Mouse (Mus musculus): Measurements from ENCODE around the gene Ier5. TPM values are rescaled to one million over a fixed set of nuclear protein-coding genes. Genes with fewer than 3 reads are reported as not detected.

The Ier5 gene
- polyA plus RNA-seq, 1 experiment from 2014 or later = 7.3 TPM

DNA sequence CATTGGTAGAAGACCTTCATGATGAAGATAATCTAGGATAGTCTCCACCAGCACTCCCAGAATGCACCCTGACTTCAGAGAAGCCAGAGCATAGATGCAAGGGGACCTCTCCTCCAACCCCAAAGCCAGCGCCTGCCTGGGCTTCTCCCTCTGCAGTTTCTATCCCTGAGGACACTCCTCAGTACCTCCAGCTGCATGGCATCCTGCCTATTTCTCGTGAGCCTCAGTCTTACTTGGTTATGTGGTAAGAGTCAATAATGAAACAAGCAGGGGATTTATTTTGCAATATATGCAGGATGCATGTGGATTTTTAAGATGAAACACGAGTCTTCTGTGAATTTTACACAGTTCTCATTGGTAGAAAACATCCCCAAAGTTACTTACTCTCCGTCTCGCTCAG lies 33.2 kb downstream of the Ier5 start:
- H3K36me3 ChIP-seq (ENCODE audit: control insufficient read depth, insufficient read depth, low read length) = no peaks in the 10 kb centered on the region
- no peak overlapping the region for H3K4me3 ChIP-seq (ENCODE audit: low read depth, low read length)
- no peak overlapping the region for H3K27ac ChIP-seq (ENCODE audit: low read depth, low read length)
- no peaks in the 10 kb centered on the region for H3K27me3 ChIP-seq (ENCODE audit: control insufficient read depth, insufficient read depth, low read length)
- H3K4me1 ChIP-seq (ENCODE audit: control insufficient read depth, insufficient read depth, low read length) = peaks cover 7% of the 10 kb centered on the region; the same call in 1 of the 2 replicates
- 79% methylated on average over 5 of the region's 5 CpGs for WGBS (ENCODE audit: insufficient replicate concordance)
- ATAC-seq (replicated peaks; ENCODE audit: insufficient number of reproducible peaks, low FRiP score, low TSS enrichment) = no peak
- H3K9ac ChIP-seq (ENCODE audit: low read depth, low read length) = no peak overlapping the region
- H3K9me3 ChIP-seq (replicated peaks; ENCODE audit: control insufficient read depth, low read length) = no peaks in the 10 kb centered on the region
- no peak overlapping the region for H3K4me2 ChIP-seq

GRCm38 (mm10) chr1:155065068-155065701 lies 34.3 kb downstream of the Ier5 start:
- Histone ChIP-seq H3K9ac (ENCODE audit: low read depth, low read length) (no peak overlapping the region), H3K27ac (ENCODE audit: low read depth, low read length) (no peak overlapping the region), H3K4me1 (ENCODE audit: control insufficient read depth, insufficient read depth, low read length) (peaks cover 14% of the 10 kb centered on the region), H3K27me3 (ENCODE audit: control insufficient read depth, insufficient read depth, low read length) (no peaks in the 10 kb centered on the region), H3K9me3 (replicated peaks; ENCODE audit: control insufficient read depth, low read length) (no peaks in the 10 kb centered on the region), H3K4me2 (no peak overlapping the region), H3K36me3 (ENCODE audit: control insufficient read depth, insufficient read depth, low read length) (no peaks in the 10 kb centered on the region), H3K4me3 (ENCODE audit: low read depth, low read length) (no peak overlapping the region)
- 50% methylated on average over 11 of the region's 11 CpGs for WGBS (ENCODE audit: insufficient replicate concordance)
- no peak for ATAC-seq (replicated peaks; ENCODE audit: insufficient number of reproducible peaks, low FRiP score, low TSS enrichment)

GRCm38 (mm10) chr1:155064649-155065048 lies 34.8 kb downstream of the Ier5 start:
- no peak overlapping the region for H3K27ac ChIP-seq (ENCODE audit: low read depth, low read length)
- H3K36me3 ChIP-seq (ENCODE audit: control insufficient read depth, insufficient read depth, low read length) = no peaks in the 10 kb centered on the region
- no peaks in the 10 kb centered on the region for H3K27me3 ChIP-seq (ENCODE audit: control insufficient read depth, insufficient read depth, low read length)
- WGBS (ENCODE audit: insufficient replicate concordance) = 29% methylated on average over 4 of the region's 4 CpGs
- H3K4me1 ChIP-seq (ENCODE audit: control insufficient read depth, insufficient read depth, low read length) = peaks cover 17% of the 10 kb centered on the region
- H3K4me3 ChIP-seq (ENCODE audit: low read depth, low read length) = no peak overlapping the region
- no peak overlapping the region for H3K9ac ChIP-seq (ENCODE audit: low read depth, low read length)
- no peaks in the 10 kb centered on the region for H3K9me3 ChIP-seq (replicated peaks; ENCODE audit: control insufficient read depth, low read length)
- no peak for ATAC-seq (replicated peaks; ENCODE audit: insufficient number of reproducible peaks, low FRiP score, low TSS enrichment)
- no peak overlapping the region for H3K4me2 ChIP-seq

DNA sequence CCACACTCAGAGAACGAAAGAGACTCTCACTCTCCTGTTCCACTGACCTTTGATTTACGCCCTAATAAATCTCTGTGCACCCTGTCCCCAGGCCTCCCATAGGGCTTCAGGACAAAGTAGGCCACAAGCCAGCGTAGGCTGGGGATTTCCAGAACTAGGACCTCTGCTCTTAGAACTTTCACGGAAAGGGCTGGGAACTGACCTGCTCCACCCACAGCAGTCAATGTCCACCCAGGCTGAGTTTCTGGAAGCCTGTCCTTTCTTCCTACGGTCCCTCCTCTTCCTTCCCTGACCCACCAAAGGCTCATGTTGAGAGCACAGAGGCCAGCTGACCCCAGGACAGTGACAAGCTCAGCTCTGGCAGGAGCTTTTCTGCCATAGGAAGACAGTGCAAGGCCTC lies 35.3 kb downstream of the Ier5 start:
- no peaks in the 10 kb centered on the region for H3K9me3 ChIP-seq (replicated peaks; ENCODE audit: control insufficient read depth, low read length)
- 82% methylated on average over 5 of the region's 5 CpGs for WGBS (ENCODE audit: insufficient replicate concordance)
- H3K27me3 ChIP-seq (ENCODE audit: control insufficient read depth, insufficient read depth, low read length) = no peaks in the 10 kb centered on the region
- no peak overlapping the region for H3K4me3 ChIP-seq (ENCODE audit: low read depth, low read length)
- no peak overlapping the region for H3K27ac ChIP-seq (ENCODE audit: low read depth, low read length)
- ATAC-seq (replicated peaks; ENCODE audit: insufficient number of reproducible peaks, low FRiP score, low TSS enrichment) = no peak
- no peaks in the 10 kb centered on the region for H3K36me3 ChIP-seq (ENCODE audit: control insufficient read depth, insufficient read depth, low read length)
- H3K4me2 ChIP-seq = no peak overlapping the region
- H3K4me1 ChIP-seq (ENCODE audit: control insufficient read depth, insufficient read depth, low read length) = peaks cover 22% of the 10 kb centered on the region
- H3K9ac ChIP-seq (ENCODE audit: low read depth, low read length) = no peak overlapping the region

- no peak for ATAC-seq (replicated peaks; ENCODE audit: insufficient number of reproducible peaks, low FRiP score, low TSS enrichment)
- 92% methylated on average over 4 of the region's 4 CpGs for WGBS (ENCODE audit: insufficient replicate concordance)
- H3K27me3 ChIP-seq (ENCODE audit: control insufficient read depth, insufficient read depth, low read length) = no peaks in the 10 kb centered on the region
- no peak overlapping the region for H3K27ac ChIP-seq (ENCODE audit: low read depth, low read length)
- H3K4me1 ChIP-seq (ENCODE audit: control insufficient read depth, insufficient read depth, low read length) = peaks cover 25% of the 10 kb centered on the region
- H3K36me3 ChIP-seq (ENCODE audit: control insufficient read depth, insufficient read depth, low read length) = no peaks in the 10 kb centered on the region
- H3K4me3 ChIP-seq (ENCODE audit: low read depth, low read length) = no peak overlapping the region
- no peak overlapping the region for H3K9ac ChIP-seq (ENCODE audit: low read depth, low read length)
- H3K9me3 ChIP-seq (replicated peaks; ENCODE audit: control insufficient read depth, low read length) = no peaks in the 10 kb centered on the region
- no peak overlapping the region for H3K4me2 ChIP-seq
These were observed 36.5 kb downstream of the Ier5 start for GRCm38 (mm10) chr1:155062963-155063362.

DNA sequence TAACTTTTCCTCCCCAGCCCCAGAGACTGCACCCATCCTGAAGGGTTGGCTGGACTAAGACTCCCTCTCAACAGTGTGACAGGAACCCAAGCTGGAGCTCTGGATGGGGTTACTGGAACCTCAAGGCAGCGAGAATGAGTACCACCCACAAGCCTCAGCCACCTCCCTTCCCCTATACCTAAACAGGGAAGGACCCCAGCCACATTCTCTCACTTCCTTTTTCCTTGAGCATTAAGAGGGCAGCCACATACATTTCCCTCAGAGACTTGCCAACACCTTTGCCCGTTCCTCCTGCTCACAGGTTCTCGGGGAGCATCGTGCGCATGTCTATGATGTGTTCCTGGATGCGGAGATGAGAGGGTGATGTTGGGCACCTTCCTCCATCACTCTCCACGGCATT lies 37.4 kb downstream of the Ier5 start:
- Histone ChIP-seq H3K36me3 (ENCODE audit: control insufficient read depth, insufficient read depth, low read length) (no peaks in the 10 kb centered on the region), H3K4me2 (no peak overlapping the region), H3K4me3 (ENCODE audit: low read depth, low read length) (no peak overlapping the region), H3K4me1 (ENCODE audit: control insufficient read depth, insufficient read depth, low read length) (peaks cover 25% of the 10 kb centered on the region), H3K9me3 (replicated peaks; ENCODE audit: control insufficient read depth, low read length) (no peaks in the 10 kb centered on the region), H3K9ac (ENCODE audit: low read depth, low read length) (no peak overlapping the region), H3K27me3 (ENCODE audit: control insufficient read depth, insufficient read depth, low read length) (no peaks in the 10 kb centered on the region), H3K27ac (ENCODE audit: low read depth, low read length) (no peak overlapping the region)
- 79% methylated on average over 7 of the region's 7 CpGs for WGBS (ENCODE audit: insufficient replicate concordance)
- no peak for ATAC-seq (replicated peaks; ENCODE audit: insufficient number of reproducible peaks, low FRiP score, low TSS enrichment)

DNA sequence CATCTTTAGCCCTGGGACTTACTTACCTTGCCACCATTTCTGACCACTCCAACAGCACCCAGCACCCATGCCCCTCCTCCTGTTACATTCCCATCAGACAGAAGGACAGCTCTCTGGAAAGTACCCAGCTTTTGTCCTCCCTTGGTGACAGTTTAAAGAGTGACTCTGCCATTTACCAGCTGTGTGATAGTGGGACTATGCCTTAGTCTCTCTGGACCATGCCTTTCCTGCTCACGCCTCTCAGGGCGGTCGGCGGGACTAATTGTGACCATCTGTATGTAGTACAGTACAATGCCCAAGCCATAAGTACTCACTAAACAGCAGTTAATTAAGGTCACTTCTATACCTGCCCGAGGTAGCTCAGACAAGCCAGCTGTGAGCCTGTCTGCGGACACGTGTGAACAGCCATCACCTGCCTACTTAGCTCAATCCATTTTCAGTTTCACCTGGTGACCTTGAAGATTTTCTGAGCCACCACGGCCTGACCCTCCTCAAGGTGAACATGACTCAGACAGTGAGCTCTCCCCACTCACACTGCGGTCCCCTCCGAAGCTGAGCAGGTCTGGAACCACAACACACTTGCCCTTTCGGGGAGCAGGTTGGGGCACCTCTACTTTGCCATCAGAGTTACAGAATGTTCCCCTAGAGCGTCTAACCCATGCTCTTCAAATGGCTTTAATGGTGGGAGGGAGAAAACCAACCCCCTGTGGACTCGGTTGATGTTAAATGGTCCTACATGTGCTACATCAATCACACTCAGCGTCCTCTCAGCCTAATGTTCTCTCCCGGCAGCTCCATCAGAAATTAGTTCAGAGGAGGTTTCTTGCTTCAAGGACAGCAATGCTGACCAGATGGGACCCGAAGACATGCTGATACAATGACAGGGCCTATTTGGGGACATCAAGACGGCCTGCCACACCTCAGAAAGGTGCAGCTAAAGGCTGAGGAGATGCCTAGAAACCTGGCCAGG lies 38.3 kb downstream of the Ier5 start:
- Histone ChIP-seq H3K4me2 (no peak overlapping the region), H3K27ac (ENCODE audit: low read depth, low read length) (no peak overlapping the region)
- WGBS (ENCODE audit: insufficient replicate concordance) = 71% methylated on average over 17 of the region's 17 CpGs

GRCm38 (mm10) chr1:155060261-155060660 lies 39.2 kb downstream of the Ier5 start:
- peaks cover 25% of the 10 kb centered on the region for H3K4me1 ChIP-seq (ENCODE audit: control insufficient read depth, insufficient read depth, low read length)
- no peak overlapping the region for H3K27ac ChIP-seq (ENCODE audit: low read depth, low read length)
- no peak overlapping the region for H3K4me2 ChIP-seq
- H3K9me3 ChIP-seq (replicated peaks; ENCODE audit: control insufficient read depth, low read length) = no peaks in the 10 kb centered on the region
- no peaks in the 10 kb centered on the region for H3K27me3 ChIP-seq (ENCODE audit: control insufficient read depth, insufficient read depth, low read length)
- no peak for ATAC-seq (replicated peaks; ENCODE audit: insufficient number of reproducible peaks, low FRiP score, low TSS enrichment)
- H3K4me3 ChIP-seq (ENCODE audit: low read depth, low read length) = no peak overlapping the region
- 72% methylated on average over 5 of the region's 5 CpGs for WGBS (ENCODE audit: insufficient replicate concordance)
- H3K36me3 ChIP-seq (ENCODE audit: control insufficient read depth, insufficient read depth, low read length) = no peaks in the 10 kb centered on the region
- no peak overlapping the region for H3K9ac ChIP-seq (ENCODE audit: low read depth, low read length)

More for the DNA sequence above, 38.3 kb downstream of the Ier5 start:
- ATAC-seq (replicated peaks; ENCODE audit: insufficient number of reproducible peaks, low FRiP score, low TSS enrichment) = no peak
- H3K36me3 ChIP-seq (ENCODE audit: control insufficient read depth, insufficient read depth, low read length) = no peaks in the 10 kb centered on the region
- H3K9ac ChIP-seq (ENCODE audit: low read depth, low read length) = 0 out of 2 replicates have a peak overlapping the region, but pooled peaks have one; percentile 24
- H3K27me3 ChIP-seq (ENCODE audit: control insufficient read depth, insufficient read depth, low read length) = no peaks in the 10 kb centered on the region
- H3K9me3 ChIP-seq (replicated peaks; ENCODE audit: control insufficient read depth, low read length) = no peaks in the 10 kb centered on the region
- no peak overlapping the region for H3K4me3 ChIP-seq (ENCODE audit: low read depth, low read length)
- peaks cover 25% of the 10 kb centered on the region for H3K4me1 ChIP-seq (ENCODE audit: control insufficient read depth, insufficient read depth, low read length)
